Mouse (Mus musculus) lung, embryonic 14.5 days (tissue): ENCODE measurements around the gene Tiam2. TPM values are rescaled to one million over a fixed set of nuclear protein-coding genes. Genes with fewer than 3 reads are reported as not detected.

Experiments
- ATAC-seq: fragments of 200-750 bp; cut with Nextera tagmentation; 2 replicates; pipeline ENCODE4 v1.8.0; 2017; ENCODE audit warnings: mild to moderate bottlenecking, moderate TSS enrichment, moderate library complexity; ENCODE audit not compliant: insufficient read depth
- DNase-seq: peaks from one replicate; pipeline ENCODE4 v3.0.0-alpha.2; 2015
- H3K27ac ChIP-seq: fragments of 300-500 bp; sonication (generic); 2 replicates; pipeline ENCODE4 v1.5.1; 2014; ENCODE audit warnings: low read depth, mild to moderate bottlenecking, moderate library complexity
- H3K27me3 ChIP-seq: fragments of 300-500 bp; sonication (generic); 2 replicates; pipeline ENCODE4 v1.6.1; 2014; ENCODE audit warnings: low read length, control low read depth; ENCODE audit not compliant: insufficient read depth
- H3K36me3 ChIP-seq: fragments of 300-500 bp; sonication (generic); 2 replicates; pipeline ENCODE4 v1.6.1; 2014; ENCODE audit warnings: control low read depth; ENCODE audit not compliant: insufficient read depth
- H3K4me1 ChIP-seq: fragments of 300-500 bp; sonication (generic); 2 replicates; pipeline ENCODE4 v1.6.1; 2014; ENCODE audit warnings: antibody characterized with exemption, control low read depth; ENCODE audit not compliant: insufficient read depth
- H3K4me2 ChIP-seq: fragments of 300-500 bp; sonication (generic); 2 replicates; pipeline ENCODE4 v1.6.1; 2014; ENCODE audit warnings: mild to moderate bottlenecking
- H3K4me3 ChIP-seq: fragments of 300-500 bp; sonication (generic); 2 replicates; pipeline ENCODE4 v1.5.1; 2014; ENCODE audit warnings: low read depth, low read length
- H3K9ac ChIP-seq: fragments of 300-500 bp; sonication (generic); 2 replicates; pipeline ENCODE4 v1.6.1; 2014
- H3K9me3 ChIP-seq: fragments of 300-500 bp; sonication (generic); 2 replicates; pipeline ENCODE4 v1.6.1; 2016; ENCODE audit warnings: low read depth, low read length, control low read depth
- CTCF ChIP-seq: IDR thresholded peaks from 2 replicates; pipeline ENCODE4 v1.5.1; 2016; ENCODE audit warnings: antibody characterized with exemption, low read depth
- WGBS: fragments of 180-500 bp; shearing (Covaris S2); extraction: QIAGEN DNeasy Blood & Tissue Kit; methylation state at CpG from one replicate; pipeline ENCODE4 v1.1.7; 2014; 5-methylcytosine and 5-hydroxymethylcytosine counted together
- polyA plus RNA-seq: library from polyadenylated mRNA; unstranded; fragments of >200 nt; fragmentation: Nextera tagmentation; extraction: Ambion mirVana; gene quantifications from 2 replicates; pipeline ENCODE4 v1.2.1, GENCODE M21; 2014

Gene Tiam2
- polyA plus RNA-seq, 1 experiment from 2014 or later: 7.3 TPM

- DNase-seq (peak; percentile 27), ATAC-seq (no peak)
- no peak overlapping the region for H3K4me2 ChIP-seq
- no peak for TF ChIP-seq CTCF
- no peaks in the 10 kb centered on the region for H3K4me1 ChIP-seq
- H3K4me3 ChIP-seq: no peak overlapping the region
- no peaks in the 10 kb centered on the region for H3K36me3 ChIP-seq
- WGBS: 49% methylated on average over 10 of the region's 10 CpGs
- H3K9me3 ChIP-seq: no peaks in the 10 kb centered on the region
- no peaks in the 10 kb centered on the region for H3K27me3 ChIP-seq
- H3K27ac ChIP-seq: no peak overlapping the region
- H3K9ac ChIP-seq: no peak overlapping the region
Measured at GRCm38 (mm10) chr17:3419368-3419928, 93.1 kb downstream of the Tiam2 start.

- no peak overlapping the region for H3K9ac ChIP-seq
- H3K4me3 ChIP-seq: no peak overlapping the region
- no peaks in the 10 kb centered on the region for H3K9me3 ChIP-seq
- no peak overlapping the region for H3K4me2 ChIP-seq
- H3K36me3 ChIP-seq: no peaks in the 10 kb centered on the region
- H3K27me3 ChIP-seq: no peaks in the 10 kb centered on the region
- H3K4me1 ChIP-seq: no peaks in the 10 kb centered on the region
- TF ChIP-seq CTCF: no peak
- ATAC-seq: no peak
- no peak for DNase-seq
- no peak overlapping the region for H3K27ac ChIP-seq
- 89% methylated on average over 4 of the region's 4 CpGs for WGBS
Measured at GRCm38 (mm10) chr17:3420148-3420547, 93.8 kb downstream of the Tiam2 start.

- H3K4me2 ChIP-seq: no peak overlapping the region
- H3K9me3 ChIP-seq: no peaks in the 10 kb centered on the region
- WGBS: 52% methylated on average over 2 of the region's 2 CpGs
- H3K36me3 ChIP-seq: 0 out of 2 replicates have a peak, but pooled peaks cover 2% of the 10 kb centered on the region
- no peaks in the 10 kb centered on the region for H3K27me3 ChIP-seq
- no peak overlapping the region for H3K9ac ChIP-seq
- no peak for TF ChIP-seq CTCF
- no peak overlapping the region for H3K27ac ChIP-seq
- no peak for DNase-seq
- H3K4me1 ChIP-seq: no peaks in the 10 kb centered on the region
- ATAC-seq: no peak
- no peak overlapping the region for H3K4me3 ChIP-seq
Measured at GRCm38 (mm10) chr17:3423416-3423815, 97.0 kb downstream of the Tiam2 start.

DNA sequence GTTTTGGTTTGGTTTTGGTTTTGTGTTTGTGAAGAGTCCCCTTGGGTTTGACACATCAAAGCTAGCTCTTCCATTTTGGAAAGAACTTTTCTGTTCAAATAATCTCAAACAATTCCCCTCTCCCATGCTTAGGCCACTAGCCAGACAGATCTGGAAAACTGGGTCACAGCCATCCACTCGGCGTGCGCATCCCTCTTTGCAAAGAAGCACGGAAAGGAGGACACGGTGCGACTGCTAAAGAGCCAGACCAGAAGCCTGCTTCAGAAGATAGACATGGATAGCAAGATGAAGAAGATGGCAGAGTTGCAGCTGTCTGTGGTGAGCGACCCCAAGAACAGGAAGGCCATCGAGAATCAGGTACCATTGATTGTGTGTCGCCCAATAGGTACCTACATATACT lies 102.3 kb downstream of the Tiam2 start:
- no peak overlapping the region for H3K4me3 ChIP-seq
- H3K27me3 ChIP-seq: no peaks in the 10 kb centered on the region
- H3K27ac ChIP-seq: no peak overlapping the region
- H3K4me2 ChIP-seq: no peak overlapping the region
- no peak for DNase-seq
- no peaks in the 10 kb centered on the region for H3K4me1 ChIP-seq
- no peak for TF ChIP-seq CTCF
- no peak overlapping the region for H3K9ac ChIP-seq
- 0 out of 2 replicates have a peak, but pooled peaks cover 5% of the 10 kb centered on the region for H3K36me3 ChIP-seq
- no peaks in the 10 kb centered on the region for H3K9me3 ChIP-seq
- ATAC-seq: no peak
- 95% methylated on average over 9 of the region's 9 CpGs for WGBS

- Histone ChIP-seq H3K27ac (no peak overlapping the region), H3K27me3 (no peaks in the 10 kb centered on the region), H3K4me2 (no peak overlapping the region), H3K9me3 (no peaks in the 10 kb centered on the region), H3K4me3 (no peak overlapping the region), H3K9ac (no peak overlapping the region), H3K36me3 (0 out of 2 replicates have a peak, but pooled peaks cover 5% of the 10 kb centered on the region), H3K4me1 (no peaks in the 10 kb centered on the region)
- 65% methylated on average over 10 of the region's 10 CpGs for WGBS
- ATAC-seq (no peak), DNase-seq (no peak)
- TF ChIP-seq CTCF: no peak
Measured at GRCm38 (mm10) chr17:3432590-3433498, 106.5 kb downstream of the Tiam2 start.

DNA sequence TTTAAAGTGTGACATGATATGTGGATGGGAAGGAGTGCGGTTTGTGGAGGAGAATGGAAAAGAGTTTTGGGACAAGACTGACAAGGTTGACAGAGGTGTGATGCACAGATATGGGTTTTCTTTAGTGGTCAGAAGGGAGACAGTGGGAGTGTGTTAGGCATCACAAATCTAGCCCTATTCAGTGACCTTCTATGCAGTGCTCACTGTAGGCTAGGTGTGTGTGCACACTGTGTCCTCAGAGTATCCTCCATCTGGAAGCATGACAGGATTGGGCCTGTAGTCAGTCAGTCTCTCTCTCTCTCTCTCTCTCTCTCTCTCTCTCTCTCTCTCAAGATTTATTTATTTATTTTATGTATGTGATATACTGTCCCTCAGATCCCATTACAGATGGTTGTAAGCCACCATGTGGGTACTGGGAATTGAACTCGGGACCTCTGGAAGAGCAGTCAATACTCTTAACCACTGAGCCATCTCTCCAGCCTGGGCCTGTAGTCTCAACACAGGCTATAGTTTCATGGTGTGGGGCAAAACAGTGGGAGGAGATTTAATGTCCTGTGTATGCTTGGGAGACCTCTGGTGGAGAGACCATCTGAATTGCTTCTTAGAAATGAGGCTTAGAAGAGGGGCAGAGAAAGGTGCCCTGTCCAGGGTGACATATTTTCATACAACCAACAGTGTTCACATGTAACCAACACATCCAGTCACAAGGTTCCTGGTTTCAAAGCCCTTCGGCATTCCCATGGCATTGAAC lies 107.3 kb downstream of the Tiam2 start:
- H3K4me3 ChIP-seq: no peak overlapping the region
- H3K36me3 ChIP-seq: 0 out of 2 replicates have a peak, but pooled peaks cover under 1% of the 10 kb centered on the region
- TF ChIP-seq CTCF: no peak
- DNase-seq (peak; percentile 31), ATAC-seq (no peak)
- no peak overlapping the region for H3K4me2 ChIP-seq
- 90% methylated on average over 3 of the region's 3 CpGs for WGBS
- H3K9me3 ChIP-seq: no peaks in the 10 kb centered on the region
- H3K4me1 ChIP-seq: no peaks in the 10 kb centered on the region
- H3K27me3 ChIP-seq: no peaks in the 10 kb centered on the region
- no peak overlapping the region for H3K9ac ChIP-seq
- H3K27ac ChIP-seq: no peak overlapping the region

DNA sequence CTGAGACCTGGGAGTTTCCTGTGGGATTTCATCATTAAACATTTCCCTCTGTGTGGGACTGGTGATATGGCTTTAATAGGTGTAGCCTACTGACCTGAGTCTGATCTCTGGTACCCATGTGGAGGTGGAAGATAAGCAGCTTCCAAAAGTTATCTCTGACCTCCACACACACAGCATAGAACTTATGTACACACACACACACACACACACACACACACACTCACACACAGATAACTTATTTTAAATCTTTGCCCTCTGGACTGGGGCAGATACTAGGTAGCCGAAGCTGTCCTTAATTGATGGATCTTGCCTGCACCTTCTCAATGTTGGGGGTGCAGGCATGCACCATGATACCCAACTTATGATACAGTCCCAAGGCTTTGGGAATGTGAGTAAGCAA lies 108.9 kb downstream of the Tiam2 start:
- Histone ChIP-seq H3K4me1 (no peaks in the 10 kb centered on the region), H3K9me3 (no peaks in the 10 kb centered on the region), H3K9ac (no peak overlapping the region), H3K27me3 (no peaks in the 10 kb centered on the region), H3K27ac (no peak overlapping the region), H3K4me2 (no peak overlapping the region), H3K36me3 (no peaks in the 10 kb centered on the region), H3K4me3 (no peak overlapping the region)
- no peak for ATAC-seq
- DNase-seq: no peak
- no peak for TF ChIP-seq CTCF
- WGBS: 46% methylated on average over 1 of the region's 1 CpGs
